Mouse (Mus musculus) midbrain, embryonic 12.5 days (tissue): ENCODE measurements around the gene Nrip1. TPM values are rescaled to one million over a fixed set of nuclear protein-coding genes. Genes with fewer than 3 reads are reported as not detected.
A peak's percentile ranks its signal among the peaks of the same experiment; 100 is the strongest.

ENCODE experiments used
- ATAC-seq: fragments of 200-750 bp; cut with Nextera tagmentation; 2 replicates; pipeline ENCODE4 v1.8.0; 2017; ENCODE audit warnings: low read depth, moderate TSS enrichment, moderate library complexity; ENCODE audit not compliant: low FRiP score
- H3K27ac ChIP-seq: fragments of 300-500 bp; sonication (generic); replicated peaks from 2 replicates; pipeline ENCODE4 v1.5.1; 2016; ENCODE audit warnings: mild to moderate bottlenecking
- H3K27me3 ChIP-seq: fragments of 300-500 bp; sonication (generic); 2 replicates; pipeline ENCODE4 v1.6.1; 2016; ENCODE audit warnings: mild to moderate bottlenecking
- H3K36me3 ChIP-seq: fragments of 300-500 bp; sonication (generic); 2 replicates; pipeline ENCODE4 v1.6.1; 2016
- H3K4me1 ChIP-seq: fragments of 300-500 bp; sonication (generic); 2 replicates; pipeline ENCODE4 v1.6.1; 2016
- H3K4me2 ChIP-seq: fragments of 300-500 bp; sonication (generic); replicated peaks from 2 replicates; pipeline ENCODE4 v1.6.1; 2016; ENCODE audit warnings: mild to moderate bottlenecking, moderate library complexity
- H3K4me3 ChIP-seq: fragments of 300-500 bp; sonication (generic); 2 replicates; pipeline ENCODE4 v1.5.1; 2016; ENCODE audit warnings: mild to moderate bottlenecking
- H3K9ac ChIP-seq: fragments of 300-500 bp; sonication (generic); replicated peaks from 2 replicates; pipeline ENCODE4 v1.6.1; 2016; ENCODE audit warnings: mild to moderate bottlenecking, moderate library complexity
- H3K9me3 ChIP-seq: fragments of 300-500 bp; sonication (generic); 2 replicates; pipeline ENCODE4 v1.6.1; 2016; ENCODE audit warnings: mild to moderate bottlenecking
- WGBS: fragments of 180-500 bp; shearing (Covaris S2); methylation state at CpG from one replicate; pipeline ENCODE4 v1.1.7; 2016; 5-methylcytosine and 5-hydroxymethylcytosine counted together
- polyA plus RNA-seq: library from polyadenylated mRNA; unstranded; fragments of >200 nt; fragmentation: Nextera tagmentation; extraction: Ambion mirVana; gene quantifications from 2 replicates; pipeline ENCODE4 v1.2.1, GENCODE M21; 2016

The Nrip1 gene
- polyA plus RNA-seq, 1 experiment from 2014 or later = 28.7 TPM

- no peak overlapping the region for H3K27ac ChIP-seq
- no peaks in the 10 kb centered on the region for H3K9me3 ChIP-seq
- H3K4me3 ChIP-seq = no peak overlapping the region
- H3K9ac ChIP-seq = no peak overlapping the region
- no peak overlapping the region for H3K4me2 ChIP-seq
- no peaks in the 10 kb centered on the region for H3K27me3 ChIP-seq
- peaks cover 8% of the 10 kb centered on the region; the same call in 1 of the 2 replicates for H3K4me1 ChIP-seq
- no peak for ATAC-seq
- no peaks in the 10 kb centered on the region for H3K36me3 ChIP-seq
- WGBS = 91% methylated on average over 4 of the region's 4 CpGs
Measured at GRCm38 (mm10) chr16:76306446-76306845, 67.2 kb downstream of the Nrip1 start.

- H3K27me3 ChIP-seq = no peaks in the 10 kb centered on the region
- H3K4me2 ChIP-seq = no peak overlapping the region
- no peak overlapping the region for H3K27ac ChIP-seq
- WGBS = 87% methylated on average over 6 of the region's 6 CpGs
- no peaks in the 10 kb centered on the region for H3K9me3 ChIP-seq
- no peaks in the 10 kb centered on the region for H3K36me3 ChIP-seq
- H3K9ac ChIP-seq = no peak overlapping the region
- H3K4me3 ChIP-seq = no peak overlapping the region
- no peak for ATAC-seq
- peaks cover 10% of the 10 kb centered on the region; the same call in 1 of the 2 replicates for H3K4me1 ChIP-seq
Measured at GRCm38 (mm10) chr16:76303436-76303835, 70.2 kb downstream of the Nrip1 start.

DNA sequence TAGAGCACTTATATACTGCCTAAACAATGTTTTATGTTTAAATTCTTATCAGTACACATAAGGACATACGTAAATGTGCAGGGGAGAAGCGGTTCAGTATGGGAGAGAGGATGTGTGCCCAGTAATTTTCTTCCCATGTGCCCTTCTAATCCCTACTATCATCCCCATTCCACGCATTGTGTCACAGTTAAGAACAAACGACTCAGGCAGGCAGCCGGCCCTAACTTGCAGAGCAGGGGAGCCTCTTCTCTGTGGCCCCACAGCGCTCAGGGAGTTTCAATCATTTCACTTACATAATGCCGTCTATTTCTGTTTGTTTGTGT is 71.9 kb downstream of the Nrip1 start:
- no peak for ATAC-seq
- H3K9me3 ChIP-seq = no peaks in the 10 kb centered on the region
- WGBS = 56% methylated on average over 7 of the region's 7 CpGs
- H3K36me3 ChIP-seq = no peaks in the 10 kb centered on the region
- no peak overlapping the region for H3K4me2 ChIP-seq
- H3K4me1 ChIP-seq = peaks cover 10% of the 10 kb centered on the region; the same call in 1 of the 2 replicates
- no peaks in the 10 kb centered on the region for H3K27me3 ChIP-seq
- no peak overlapping the region for H3K4me3 ChIP-seq
- H3K27ac ChIP-seq = no peak overlapping the region
- no peak overlapping the region for H3K9ac ChIP-seq

DNA sequence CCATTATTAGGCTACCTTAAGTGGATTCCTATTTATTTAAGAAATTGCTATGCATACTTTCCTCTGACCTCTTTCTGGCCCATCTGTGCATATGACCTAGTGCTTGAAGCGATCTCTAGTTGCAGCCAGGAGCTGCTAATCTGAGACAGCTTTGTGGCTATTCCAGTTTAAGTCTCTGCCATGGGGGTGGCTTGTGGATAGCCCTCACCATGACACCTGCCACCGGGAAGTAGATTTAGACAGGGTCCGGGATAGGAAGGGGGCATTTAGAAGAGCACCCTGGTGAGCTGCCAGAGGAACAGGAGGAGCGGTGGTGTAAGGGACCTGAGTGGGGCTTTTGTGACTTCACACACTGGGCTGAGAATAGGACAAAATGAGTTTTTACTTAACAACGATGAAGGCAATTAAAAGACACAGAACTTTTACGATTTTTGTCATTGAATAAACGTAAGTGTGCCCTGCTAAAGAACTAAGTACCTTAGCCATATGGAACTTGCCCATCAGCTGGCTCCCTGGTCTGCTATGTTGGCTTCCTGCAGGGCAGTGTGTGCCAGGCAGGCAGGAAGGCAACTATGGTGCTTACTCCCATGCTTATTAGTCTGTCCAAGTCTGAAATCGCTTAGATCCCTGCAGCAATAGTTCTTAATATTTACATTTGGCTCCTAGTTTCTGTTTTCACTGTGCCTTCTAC is 72.4 kb downstream of the Nrip1 start:
- Histone ChIP-seq H3K36me3 (no peaks in the 10 kb centered on the region), H3K4me3 (no peak overlapping the region), H3K27me3 (no peaks in the 10 kb centered on the region), H3K9me3 (no peaks in the 10 kb centered on the region), H3K27ac (no peak overlapping the region), H3K4me1 (peaks cover 10% of the 10 kb centered on the region; the same call in 1 of the 2 replicates), H3K9ac (no peak overlapping the region), H3K4me2 (no peak overlapping the region)
- ATAC-seq = no peak
- WGBS = 73% methylated on average over 8 of the region's 8 CpGs

DNA sequence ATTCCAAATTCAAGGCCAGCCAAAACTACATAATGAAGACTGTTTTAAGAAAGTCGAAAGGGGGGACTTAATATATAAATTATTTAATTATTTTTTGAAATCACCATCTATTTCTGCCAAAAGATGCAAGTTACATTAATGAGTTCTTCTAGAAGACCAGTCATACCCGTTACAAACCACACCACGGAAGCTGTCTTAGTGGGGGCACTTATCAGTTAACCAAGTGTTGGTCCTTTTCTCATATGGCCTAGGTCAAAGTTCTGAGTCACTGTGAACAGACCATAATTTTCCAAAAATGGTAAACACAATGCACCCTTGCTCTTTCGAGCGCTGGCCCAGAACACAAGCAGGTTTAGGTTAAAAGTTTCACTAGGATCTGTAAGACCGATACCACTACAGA is 73.2 kb downstream of the Nrip1 start:
- no peak overlapping the region for H3K9ac ChIP-seq
- peaks cover 10% of the 10 kb centered on the region; the same call in 1 of the 2 replicates for H3K4me1 ChIP-seq
- no peaks in the 10 kb centered on the region for H3K36me3 ChIP-seq
- ATAC-seq = no peak
- no peak overlapping the region for H3K27ac ChIP-seq
- 95% methylated on average over 6 of the region's 6 CpGs for WGBS
- no peak overlapping the region for H3K4me2 ChIP-seq
- H3K9me3 ChIP-seq = no peaks in the 10 kb centered on the region
- no peak overlapping the region for H3K4me3 ChIP-seq
- no peaks in the 10 kb centered on the region for H3K27me3 ChIP-seq

- H3K9me3 ChIP-seq = no peaks in the 10 kb centered on the region
- no peak for ATAC-seq
- H3K27me3 ChIP-seq = no peaks in the 10 kb centered on the region
- no peak overlapping the region for H3K4me2 ChIP-seq
- peaks cover 10% of the 10 kb centered on the region; the same call in 1 of the 2 replicates for H3K4me1 ChIP-seq
- no peak overlapping the region for H3K9ac ChIP-seq
- no peak overlapping the region for H3K4me3 ChIP-seq
- no peak overlapping the region for H3K27ac ChIP-seq
- 40% methylated on average over 2 of the region's 2 CpGs for WGBS
- H3K36me3 ChIP-seq = 0 out of 2 replicates have a peak, but pooled peaks cover 2% of the 10 kb centered on the region
Measured at GRCm38 (mm10) chr16:76299511-76299910, 74.1 kb downstream of the Nrip1 start.

DNA sequence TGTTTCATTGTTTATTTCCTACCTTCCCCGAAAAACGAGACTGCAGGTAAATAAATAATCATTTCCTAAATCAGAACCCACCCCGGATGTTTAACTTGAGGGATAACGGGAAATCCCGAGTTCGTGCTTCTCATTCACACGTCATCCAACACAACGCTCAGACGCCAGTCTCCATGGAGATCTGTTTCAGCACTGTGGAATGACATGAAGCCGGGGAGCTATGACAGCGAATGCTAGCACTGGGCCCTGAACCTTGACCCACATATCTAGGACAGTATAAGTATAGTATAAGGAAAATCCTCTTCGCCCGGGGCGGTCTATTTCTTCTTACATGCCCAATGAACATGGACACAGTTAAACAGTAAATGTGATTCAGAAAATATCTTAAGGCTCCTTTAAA is 78.3 kb downstream of the Nrip1 start:
- H3K4me1 ChIP-seq = no peaks in the 10 kb centered on the region
- no peak overlapping the region for H3K9ac ChIP-seq
- no peak overlapping the region for H3K4me2 ChIP-seq
- H3K4me3 ChIP-seq = no peak overlapping the region
- WGBS = 68% methylated on average over 14 of the region's 14 CpGs
- no peaks in the 10 kb centered on the region for H3K9me3 ChIP-seq
- peaks cover 35% of the 10 kb centered on the region for H3K36me3 ChIP-seq
- H3K27me3 ChIP-seq = no peaks in the 10 kb centered on the region
- peak; percentile 69; the same call in 1 of the 2 replicates for ATAC-seq
- no peak overlapping the region for H3K27ac ChIP-seq

DNA sequence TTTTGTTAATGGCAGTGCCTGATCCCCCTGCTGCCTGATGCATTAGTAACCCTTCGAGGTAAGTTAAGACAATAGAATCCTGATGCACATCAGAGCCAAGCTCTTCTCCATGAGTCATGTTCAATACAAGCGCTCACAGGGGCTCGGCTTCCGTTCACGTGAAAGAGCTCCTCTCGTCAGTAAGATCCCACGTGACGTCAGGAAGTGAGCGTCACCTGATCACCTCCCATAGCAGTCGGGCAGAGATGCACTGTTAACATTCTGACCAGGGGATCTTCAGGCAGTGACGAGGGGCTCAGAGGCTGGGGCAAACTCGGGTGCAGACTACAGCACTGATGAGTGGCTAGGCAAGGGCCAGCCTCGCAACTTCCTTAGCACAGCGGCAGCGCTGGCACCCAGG is 79.1 kb downstream of the Nrip1 start:
- Histone ChIP-seq H3K9me3 (no peaks in the 10 kb centered on the region), H3K4me3 (no peak overlapping the region), H3K9ac (no peak overlapping the region), H3K27ac (no peak overlapping the region), H3K4me2 (no peak overlapping the region), H3K4me1 (no peaks in the 10 kb centered on the region), H3K27me3 (no peaks in the 10 kb centered on the region), H3K36me3 (peaks cover 35% of the 10 kb centered on the region)
- WGBS = 84% methylated on average over 15 of the region's 15 CpGs
- ATAC-seq = peak; percentile 38; the same call in 1 of the 2 replicates

DNA sequence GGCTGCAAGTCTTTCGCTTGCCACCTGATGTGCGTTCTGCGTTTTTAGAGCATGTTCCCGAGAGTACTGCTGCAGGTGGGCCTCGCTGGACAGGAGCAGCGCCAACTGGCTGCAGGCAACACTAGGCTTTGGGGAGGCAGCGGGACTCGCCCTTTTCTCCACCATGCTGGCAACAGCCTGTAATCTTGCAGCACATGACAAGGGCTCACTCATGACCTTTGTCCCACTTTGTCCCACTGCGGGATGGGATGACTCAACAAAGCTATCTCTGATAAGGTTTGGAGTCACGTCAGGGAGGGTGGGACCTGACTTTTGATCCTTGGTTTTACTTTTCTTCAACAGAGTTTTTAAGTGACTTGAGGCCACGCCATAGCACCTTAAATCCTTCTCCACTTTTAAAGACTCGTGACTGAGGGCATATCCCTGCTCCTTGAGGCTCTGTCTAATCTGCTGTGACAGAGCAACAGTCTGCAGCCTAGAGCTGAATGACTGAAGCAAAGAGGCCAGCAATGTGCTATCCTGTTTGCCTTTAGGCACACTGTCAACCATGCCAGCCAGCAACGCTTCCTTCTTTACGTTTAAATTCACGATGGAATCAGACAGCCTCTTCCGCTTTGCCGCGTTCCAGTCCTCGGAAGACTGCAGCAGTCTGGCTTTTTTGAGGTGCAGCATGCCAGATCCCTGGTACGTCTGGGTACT is 79.7 kb downstream of the Nrip1 start:
- 92% methylated on average over 20 of the region's 20 CpGs for WGBS
- no peaks in the 10 kb centered on the region for H3K9me3 ChIP-seq
- peaks cover 35% of the 10 kb centered on the region for H3K36me3 ChIP-seq
- H3K9ac ChIP-seq = no peak overlapping the region
- H3K27me3 ChIP-seq = no peaks in the 10 kb centered on the region
- H3K4me2 ChIP-seq = no peak overlapping the region
- no peak for ATAC-seq
- no peaks in the 10 kb centered on the region for H3K4me1 ChIP-seq
- no peak overlapping the region for H3K27ac ChIP-seq
- H3K4me3 ChIP-seq = no peak overlapping the region

GRCm38 (mm10) chr16:76293176-76293575 is 80.5 kb downstream of the Nrip1 start:
- no peak overlapping the region for H3K9ac ChIP-seq
- peaks cover 35% of the 10 kb centered on the region for H3K36me3 ChIP-seq
- no peak for ATAC-seq
- H3K9me3 ChIP-seq = no peaks in the 10 kb centered on the region
- 96% methylated on average over 21 of the region's 21 CpGs for WGBS
- H3K27ac ChIP-seq = no peak overlapping the region
- H3K27me3 ChIP-seq = no peaks in the 10 kb centered on the region
- H3K4me2 ChIP-seq = no peak overlapping the region
- H3K4me3 ChIP-seq = no peak overlapping the region
- no peaks in the 10 kb centered on the region for H3K4me1 ChIP-seq

- H3K36me3 ChIP-seq = peaks cover 35% of the 10 kb centered on the region
- H3K4me3 ChIP-seq = no peak overlapping the region
- no peaks in the 10 kb centered on the region for H3K4me1 ChIP-seq
- H3K9ac ChIP-seq = no peak overlapping the region
- no peak for ATAC-seq
- no peaks in the 10 kb centered on the region for H3K9me3 ChIP-seq
- WGBS = 95% methylated on average over 15 of the region's 15 CpGs
- H3K27ac ChIP-seq = no peak overlapping the region
- no peak overlapping the region for H3K4me2 ChIP-seq
- H3K27me3 ChIP-seq = no peaks in the 10 kb centered on the region
Measured at GRCm38 (mm10) chr16:76292656-76293055, 81.0 kb downstream of the Nrip1 start.

DNA sequence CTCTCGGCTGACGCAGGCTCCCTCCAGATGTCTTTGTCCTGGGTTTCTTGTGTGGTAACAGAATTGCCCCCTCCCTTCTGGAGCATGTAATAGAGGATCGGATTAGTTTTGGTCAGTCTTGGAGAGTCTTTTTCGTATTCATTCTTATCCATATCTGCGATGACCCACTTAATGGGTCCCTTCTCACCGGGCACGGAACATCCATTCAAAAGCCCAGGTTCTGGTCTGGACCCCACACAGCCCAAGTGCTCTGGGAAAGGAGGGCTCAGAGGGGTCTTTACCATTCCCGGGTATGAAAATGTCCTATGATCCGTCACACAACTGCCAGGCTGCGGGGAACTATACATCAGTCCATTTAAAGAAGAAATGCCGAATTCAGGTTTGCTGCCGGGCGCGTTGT is 82.3 kb downstream of the Nrip1 start:
- no peak overlapping the region for H3K4me2 ChIP-seq
- H3K4me1 ChIP-seq = no peaks in the 10 kb centered on the region
- no peak overlapping the region for H3K27ac ChIP-seq
- H3K9me3 ChIP-seq = no peaks in the 10 kb centered on the region
- ATAC-seq = no peak
- WGBS = 82% methylated on average over 14 of the region's 14 CpGs
- H3K4me3 ChIP-seq = no peak overlapping the region
- no peak overlapping the region for H3K9ac ChIP-seq
- no peaks in the 10 kb centered on the region for H3K27me3 ChIP-seq
- H3K36me3 ChIP-seq = peaks cover 35% of the 10 kb centered on the region
